Mouse (Mus musculus) heart, postnatal 14 days (tissue): ENCODE data around the gene Slc22a3. TPM values are rescaled to one million over a fixed set of nuclear protein-coding genes. Genes with fewer than 3 reads are reported as not detected.

Experiments
- DNase-seq, 2 experiments: peaks; one replicate each; pipeline ENCODE4 v3.0.0; 2021 to 2022
- intact Hi-C: fragments of 180-260 bp; cut with DNase I; formaldehyde crosslinking; loops from one replicate; pipeline ENCODE4 v1.15.1; 2025
- total RNA-seq, 2 experiments: library from RNA; stranded (reverse); gene quantifications; 2 replicates each; pipeline ENCODE4 v1.2.3; 2021

Slc22a3 gene
- total RNA-seq, 2 experiments from 2014 or later: 3.2 to 4.2 TPM

GRCm38 (mm10) chr17:12415031-12415735, 92.3 kb downstream of the Slc22a3 start:
- peak; percentile 24 to 44 for DNase-seq
- intact Hi-C loops: loop anchor here (5.0 kb wide), 1 partner anchor 582 kb away; no protein-coding TSS in a partner anchor

DNA sequence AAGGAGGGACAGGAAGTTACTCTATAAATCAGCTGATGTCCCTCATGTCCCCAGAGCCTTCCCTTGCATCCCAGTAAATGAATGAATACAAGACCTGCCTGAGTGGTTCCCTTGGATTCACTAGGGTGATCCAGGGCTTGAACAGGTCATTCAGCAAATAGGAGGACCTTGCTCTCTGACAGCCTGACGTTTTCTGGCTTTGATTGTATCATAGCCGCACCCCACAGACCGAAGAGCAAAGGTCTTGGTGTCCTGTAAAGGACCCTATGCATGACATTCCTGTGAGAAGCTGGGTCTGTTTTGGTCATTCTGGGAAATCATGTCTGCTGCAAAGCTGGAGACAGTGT, 94.6 kb downstream of the Slc22a3 start:
- no peak for DNase-seq
- intact Hi-C loops: no loop called here

- peak; percentile 44 to 54 for DNase-seq
- intact Hi-C loops: no loop called here
These were observed 95.2 kb downstream of the Slc22a3 start for GRCm38 (mm10) chr17:12412181-12412890.

GRCm38 (mm10) chr17:12409346-12409944, 98.1 kb downstream of the Slc22a3 start:
- intact Hi-C loops: no loop called here
- no peak for DNase-seq

GRCm38 (mm10) chr17:12403420-12403819, 104.1 kb downstream of the Slc22a3 start:
- DNase-seq: no peak
- intact Hi-C loops: no loop called here

- intact Hi-C loops: no loop called here
These were observed 111.3 kb downstream of the Slc22a3 start for GRCm38 (mm10) chr17:12396163-12396677.

DNA sequence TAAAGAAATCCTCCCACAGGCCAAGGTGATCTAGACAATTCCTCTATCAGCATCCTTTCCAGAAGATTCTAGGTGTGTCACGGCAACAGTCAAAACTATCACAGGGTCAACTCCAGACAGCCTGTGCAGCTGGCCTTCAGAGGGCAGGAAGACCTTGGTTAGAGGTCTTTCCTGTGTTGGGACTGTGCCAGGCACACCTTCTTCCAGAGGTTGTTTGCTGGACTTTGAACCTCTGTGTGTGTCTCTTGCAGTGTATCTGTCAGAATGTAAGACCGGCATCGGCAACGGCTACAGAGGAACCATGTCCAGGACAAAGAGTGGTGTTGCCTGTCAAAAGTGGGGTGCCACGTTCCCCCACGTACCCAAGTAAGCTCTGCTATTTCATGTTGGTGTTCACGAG, 119.3 kb downstream of the Slc22a3 start:
- no peak for DNase-seq
- intact Hi-C loops: no loop called here

More at GRCm38 (mm10) chr17:12396163-12396677, 111.3 kb downstream of the Slc22a3 start:
- no peak for DNase-seq

DNA sequence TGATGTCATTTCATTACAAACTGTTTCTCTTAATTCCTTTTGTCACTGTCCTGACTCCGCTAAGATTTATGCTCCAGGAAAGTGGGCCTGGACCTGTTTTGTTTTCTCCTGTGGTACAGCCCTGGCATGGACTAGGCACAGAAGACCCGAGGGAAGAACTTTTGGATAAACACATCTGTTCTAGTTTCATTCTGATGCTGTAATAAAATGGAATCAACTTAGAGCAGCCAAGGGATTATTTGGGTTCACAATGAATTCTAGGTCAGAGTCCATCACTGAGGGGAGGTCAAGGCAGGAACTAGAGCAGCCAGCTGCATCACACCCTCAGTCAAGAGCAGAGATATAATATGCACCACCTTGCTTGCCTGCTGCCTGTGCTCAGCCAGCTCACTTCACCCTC, 119.7 kb downstream of the Slc22a3 start:
- no peak for DNase-seq
- intact Hi-C loops: no loop called here

DNA sequence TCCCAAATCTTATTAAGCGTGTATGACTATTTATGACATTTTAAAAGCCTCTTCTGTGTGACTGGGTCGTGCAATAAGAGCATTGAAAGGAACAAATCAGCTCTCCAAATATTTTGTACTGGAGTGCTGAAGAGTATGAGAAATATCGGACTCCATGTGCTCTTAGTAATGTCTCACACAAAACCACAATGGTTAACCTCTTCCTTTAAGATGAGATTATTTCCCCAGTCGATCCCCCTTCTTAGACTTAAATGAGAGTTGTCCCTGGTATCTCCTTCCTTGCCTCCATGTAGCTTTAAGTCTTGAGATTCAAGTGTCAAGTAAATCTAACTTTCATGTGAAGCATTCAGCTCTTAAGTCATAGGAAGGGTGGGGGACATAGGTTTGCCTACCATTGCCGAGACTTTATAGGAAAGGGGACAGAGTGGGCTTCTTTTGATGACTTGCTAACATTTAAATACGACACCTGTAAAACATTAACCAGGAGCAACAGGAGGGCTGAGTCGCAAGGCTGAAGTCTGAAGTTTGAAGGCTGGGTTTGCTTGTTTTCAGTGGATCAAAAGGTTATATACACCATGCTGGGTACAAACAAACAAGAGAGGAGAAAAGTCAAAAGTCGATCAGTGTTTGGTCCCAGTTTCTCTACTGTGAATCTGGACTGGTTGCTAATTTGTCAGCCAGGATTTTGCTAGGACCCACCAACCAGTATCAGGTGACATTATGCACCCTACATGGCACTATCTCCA, 122.3 kb downstream of the Slc22a3 start:
- intact Hi-C loops: no loop called here

GRCm38 (mm10) chr17:12382531-12382930, 125.0 kb downstream of the Slc22a3 start:
- intact Hi-C loops: no loop called here
- DNase-seq: no peak

More for the DNA sequence above, 122.3 kb downstream of the Slc22a3 start:
- DNase-seq: no peak

DNA sequence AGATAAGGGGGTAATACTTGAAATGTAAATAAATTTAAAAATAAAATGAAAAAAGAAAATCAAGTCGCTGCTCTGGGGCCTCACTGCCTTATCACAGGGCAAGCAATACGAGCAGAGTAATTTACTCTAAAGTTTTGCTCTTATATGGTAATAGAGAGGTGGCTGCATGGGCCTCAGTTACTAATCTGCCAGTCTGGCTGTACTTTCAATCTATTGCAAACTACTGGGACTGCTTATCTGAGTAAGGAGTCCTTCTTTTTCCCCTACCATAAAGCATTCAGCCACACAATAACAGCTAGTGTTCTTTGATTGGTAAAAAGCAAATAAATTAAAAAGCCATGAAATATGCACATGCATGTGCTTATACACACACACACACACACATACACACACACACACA, 125.9 kb downstream of the Slc22a3 start:
- no peak for DNase-seq

DNA sequence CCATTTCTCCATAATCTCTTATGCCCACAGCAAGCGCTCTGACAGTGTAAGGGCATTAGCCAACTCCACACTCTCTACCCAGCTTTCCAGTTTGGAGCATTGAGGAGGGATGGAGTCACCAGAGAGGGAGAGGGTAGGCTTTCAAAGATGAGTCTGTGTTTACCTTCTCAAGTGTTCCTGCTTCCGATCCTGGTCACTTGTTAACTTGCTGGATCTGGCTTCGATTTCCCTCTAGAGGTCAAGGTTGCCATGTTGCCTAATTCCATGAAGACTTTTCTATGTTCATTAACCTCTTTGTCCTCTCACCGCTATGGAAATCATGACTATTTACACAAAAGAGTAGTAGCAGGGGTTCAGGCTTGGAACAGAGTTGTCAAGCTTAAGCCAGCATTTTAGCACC, 127.2 kb downstream of the Slc22a3 start:
- intact Hi-C loops: no loop called here

More for the DNA sequence above, 125.9 kb downstream of the Slc22a3 start:
- intact Hi-C loops: no loop called here

DNA sequence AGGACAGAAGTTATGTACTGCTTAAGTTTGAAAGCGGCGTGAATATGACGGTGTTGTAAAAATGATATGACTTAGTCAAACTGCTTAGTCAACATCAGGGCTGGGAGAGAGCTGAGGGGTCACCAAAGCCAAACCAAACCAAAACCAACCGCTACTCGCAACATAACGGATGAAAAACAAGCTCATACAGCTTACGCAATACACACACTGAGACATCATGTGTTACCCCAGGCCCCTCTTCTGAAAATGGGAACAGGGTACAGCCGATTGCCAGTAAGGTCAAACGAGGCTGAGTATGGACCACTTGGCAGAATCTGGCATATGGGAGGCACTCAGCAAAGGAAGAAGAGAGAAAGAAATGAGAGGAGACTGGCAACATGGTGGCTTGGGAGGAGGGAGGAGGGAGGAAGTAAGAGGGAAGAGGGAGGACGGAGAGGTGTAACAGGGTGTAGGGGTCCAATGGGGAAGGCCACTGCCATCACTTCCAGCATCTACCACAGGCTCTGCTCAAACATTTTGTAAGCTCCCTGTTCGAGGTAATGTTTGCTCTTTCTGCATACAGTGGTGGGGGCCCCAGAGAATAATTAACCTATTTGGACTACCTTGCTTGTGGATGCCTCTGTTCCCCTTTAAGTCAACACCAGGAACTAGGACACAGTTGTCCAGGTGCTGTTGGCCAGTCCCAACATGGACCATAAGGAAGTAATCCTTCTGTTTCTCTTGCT, 129.4 kb downstream of the Slc22a3 start, which contains the start of gene Plg:
Gene Plg (plus strand): TSS at position 628 of the 725 bp plus-strand sequence.
- intact Hi-C loops: no loop called here
- DNase-seq: no peak

More for the DNA sequence above, 127.2 kb downstream of the Slc22a3 start:
- no peak for DNase-seq

DNA sequence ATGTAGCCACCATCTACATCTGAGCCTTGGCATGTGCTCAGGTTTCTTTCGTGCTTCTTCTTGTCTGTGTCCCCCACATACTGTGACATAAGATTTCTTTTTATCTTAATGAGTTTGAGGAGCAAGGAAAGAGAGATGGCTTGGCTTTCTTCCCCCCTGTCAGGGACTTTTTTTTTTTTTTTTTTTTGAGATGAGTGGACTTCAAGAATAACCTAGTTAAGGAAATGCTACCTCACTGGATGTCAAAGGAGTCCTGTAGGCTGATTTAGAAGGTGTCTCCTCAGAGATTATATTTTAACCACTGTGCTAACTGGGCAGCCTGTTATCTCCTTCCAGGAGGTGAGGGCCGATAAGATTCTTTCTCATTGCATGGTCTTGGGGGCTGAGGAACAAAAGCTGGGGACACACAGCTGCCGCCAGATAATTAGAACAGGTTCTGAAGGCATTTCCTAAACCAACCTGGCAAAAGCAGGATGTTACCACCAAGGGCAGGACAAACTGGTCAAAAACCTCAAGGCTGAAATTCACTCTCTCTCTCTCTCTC, 133.8 kb downstream of the Slc22a3 start:
- intact Hi-C loops: loop anchor here (5.0 kb wide), 1 partner anchor 56 kb away; the partner anchor contains the start of gene Map3k4
- no peak for DNase-seq

DNA sequence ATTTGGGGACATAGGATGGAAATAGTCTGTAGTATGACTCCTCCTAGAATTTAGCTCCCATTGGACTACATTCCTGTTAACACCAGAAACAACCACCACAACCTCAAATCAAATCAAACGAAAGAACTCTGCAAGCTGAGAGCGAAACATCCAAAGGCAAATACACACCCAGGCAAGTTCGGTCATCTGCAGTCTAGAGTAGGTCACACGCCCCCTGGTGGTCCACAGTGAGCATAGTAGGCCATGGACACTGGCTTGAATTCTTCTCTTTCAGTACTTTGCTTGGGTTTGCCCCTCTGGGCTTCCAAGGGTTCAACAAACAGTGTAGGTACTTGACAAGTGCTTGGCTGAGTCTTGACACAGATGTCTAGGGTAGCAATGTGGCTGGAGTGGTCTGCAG, 135.5 kb downstream of the Slc22a3 start:
- intact Hi-C loops: loop anchor here (5.0 kb wide), 1 partner anchor 55 kb away; the partner anchor contains the start of gene Map3k4
- peak; percentile 72 to 80 for DNase-seq

DNA sequence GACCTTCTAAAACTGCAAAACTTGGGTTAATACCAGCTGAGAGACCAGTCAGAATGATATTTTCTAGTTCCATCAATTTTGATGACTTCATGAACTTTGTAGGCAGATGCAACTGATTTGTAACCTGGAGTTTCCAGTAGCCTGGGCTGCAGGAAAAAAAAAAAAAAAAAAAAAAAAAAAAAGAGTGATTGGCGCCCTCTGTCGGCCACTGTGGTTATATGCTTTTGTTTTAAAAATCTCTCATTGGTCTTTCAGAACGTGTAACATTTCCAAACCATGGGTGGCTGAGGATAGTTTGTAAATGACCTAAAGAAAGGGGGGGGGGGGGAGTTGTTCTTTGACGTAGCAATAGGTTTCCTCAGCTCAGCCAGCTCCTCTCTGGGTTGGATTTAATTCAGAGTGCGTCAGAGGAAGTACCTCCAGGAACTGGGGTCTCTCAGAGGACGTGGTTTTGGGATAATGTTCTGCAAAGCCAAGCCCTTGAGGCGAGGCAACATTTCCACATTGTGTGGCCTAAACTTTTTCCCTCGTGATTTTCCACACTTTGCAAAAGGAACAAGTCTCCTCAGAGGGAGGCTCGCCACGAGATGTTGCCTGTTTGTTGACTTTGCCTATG, 136.1 kb downstream of the Slc22a3 start:
- DNase-seq: peak in 1 of 2 experiments; percentile 32
- intact Hi-C loops: loop anchor here (1.0 to 5.0 kb wide), 4 partner anchors 54 to 333 kb away; partner anchors contain the start of gene Map3k4

GRCm38 (mm10) chr17:12370289-12370688, 137.2 kb downstream of the Slc22a3 start:
- no peak for DNase-seq
- intact Hi-C loops: loop anchor here (2.0 to 5.0 kb wide), 3 partner anchors 53 to 331 kb away; partner anchors contain the start of gene Map3k4

DNA sequence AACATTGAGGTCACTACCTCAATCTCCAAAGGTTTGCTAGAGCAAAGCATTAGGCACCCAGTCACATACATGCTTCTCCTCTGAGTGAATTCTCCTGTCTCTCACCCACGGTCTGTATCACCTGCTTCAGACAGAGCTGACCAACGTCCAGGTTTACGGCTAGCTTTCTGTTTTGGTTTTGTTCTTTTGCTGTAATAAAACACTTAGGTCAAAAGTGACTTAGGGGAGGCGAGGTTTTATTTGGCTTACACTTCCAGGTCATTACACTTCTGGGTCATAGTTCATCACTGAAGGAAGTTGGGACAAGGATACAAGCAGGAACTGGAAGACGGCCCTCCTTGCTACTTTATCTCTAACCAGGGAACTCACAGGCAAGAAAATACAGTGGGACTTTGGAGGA, 138.1 kb downstream of the Slc22a3 start:
- intact Hi-C loops: no loop called here
- DNase-seq: no peak
